Mouse (Mus musculus) kidney, embryonic 15.5 days (tissue): ENCODE data around the gene Ldlrad3. TPM values are rescaled to one million over a fixed set of nuclear protein-coding genes. Genes with fewer than 3 reads are reported as not detected.

ENCODE experiments used
- ATAC-seq: fragments of 200-750 bp; cut with Nextera tagmentation; replicated peaks from 2 replicates; pipeline ENCODE4 v1.8.0; 2017; ENCODE audit warnings: moderate TSS enrichment; ENCODE audit not compliant: low FRiP score
- H3K27ac ChIP-seq: fragments of 300-500 bp; sonication (generic); 2 replicates; pipeline ENCODE4 v1.5.1; 2015; ENCODE audit warnings: mild to moderate bottlenecking, inconsistent platforms
- H3K27me3 ChIP-seq: fragments of 300-500 bp; sonication (generic); 2 replicates; pipeline ENCODE4 v1.6.1; 2015; ENCODE audit warnings: inconsistent platforms
- H3K36me3 ChIP-seq: fragments of 300-500 bp; sonication (generic); 2 replicates; pipeline ENCODE4 v1.6.1; 2015; ENCODE audit warnings: inconsistent platforms
- H3K4me1 ChIP-seq: fragments of 300-500 bp; sonication (generic); 2 replicates; pipeline ENCODE4 v1.6.1; 2015; ENCODE audit warnings: inconsistent platforms
- H3K4me2 ChIP-seq: fragments of 300-500 bp; sonication (generic); 2 replicates; pipeline ENCODE4 v1.6.1; 2015; ENCODE audit warnings: moderate library complexity, mild to moderate bottlenecking, inconsistent platforms
- H3K4me3 ChIP-seq: fragments of 300-500 bp; sonication (generic); replicated peaks from 2 replicates; pipeline ENCODE4 v1.5.1; 2015; ENCODE audit warnings: mild to moderate bottlenecking, inconsistent platforms
- H3K9ac ChIP-seq: fragments of 300-500 bp; sonication (generic); 2 replicates; pipeline ENCODE4 v1.6.1; 2015; ENCODE audit warnings: mild to moderate bottlenecking, inconsistent platforms
- H3K9me3 ChIP-seq: fragments of 300-500 bp; sonication (generic); replicated peaks from 2 replicates; pipeline ENCODE4 v1.6.1; 2016; ENCODE audit warnings: inconsistent platforms
- WGBS: fragments of 180-500 bp; shearing (Covaris S2); methylation state at CpG from one replicate; pipeline ENCODE4 v1.1.7; 2015; ENCODE audit warnings: mixed read lengths; 5-methylcytosine and 5-hydroxymethylcytosine counted together
- polyA plus RNA-seq: library from polyadenylated mRNA; unstranded; fragments of >200 nt; fragmentation: Nextera tagmentation; extraction: Ambion mirVana; gene quantifications from 2 replicates; pipeline ENCODE4 v1.2.1, GENCODE M21; 2015

The Ldlrad3 gene
- polyA plus RNA-seq, 1 experiment from 2014 or later, result 40.4 TPM

- H3K9ac ChIP-seq, result no peak overlapping the region
- H3K36me3 ChIP-seq, result 0 out of 2 replicates have a peak, but pooled peaks cover 3% of the 10 kb centered on the region
- H3K27me3 ChIP-seq, result no peaks in the 10 kb centered on the region
- WGBS, result 29% methylated on average over 6 of the region's 6 CpGs
- ATAC-seq, result 0 out of 2 replicates have a peak, but pooled peaks have one; percentile 7
- no peak overlapping the region for H3K4me3 ChIP-seq
- H3K9me3 ChIP-seq, result no peaks in the 10 kb centered on the region
- H3K4me2 ChIP-seq, result no peak overlapping the region
- H3K27ac ChIP-seq, result peak overlapping the region; percentile 74
- H3K4me1 ChIP-seq, result peaks cover 63% of the 10 kb centered on the region
These were observed 31.4 kb downstream of the Ldlrad3 start for GRCm38 (mm10) chr2:102154771-102155211.

GRCm38 (mm10) chr2:102154328-102154727 lies 31.9 kb downstream of the Ldlrad3 start:
- no peak overlapping the region for H3K9ac ChIP-seq
- H3K4me2 ChIP-seq, result no peak overlapping the region
- H3K4me3 ChIP-seq, result no peak overlapping the region
- no peaks in the 10 kb centered on the region for H3K27me3 ChIP-seq
- H3K36me3 ChIP-seq, result 0 out of 2 replicates have a peak, but pooled peaks cover 3% of the 10 kb centered on the region
- no peak for ATAC-seq
- H3K27ac ChIP-seq, result peak overlapping the region; percentile 74
- H3K9me3 ChIP-seq, result no peaks in the 10 kb centered on the region
- H3K4me1 ChIP-seq, result peaks cover 65% of the 10 kb centered on the region
- 23% methylated on average over 4 of the region's 4 CpGs for WGBS

GRCm38 (mm10) chr2:102153516-102153915 lies 32.7 kb downstream of the Ldlrad3 start:
- Histone ChIP-seq H3K9ac (no peak overlapping the region), H3K9me3 (no peaks in the 10 kb centered on the region), H3K4me2 (no peak overlapping the region), H3K4me3 (no peak overlapping the region), H3K27me3 (no peaks in the 10 kb centered on the region), H3K4me1 (peaks cover 65% of the 10 kb centered on the region), H3K36me3 (0 out of 2 replicates have a peak, but pooled peaks cover 2% of the 10 kb centered on the region), H3K27ac (no peak overlapping the region)
- ATAC-seq, result no peak
- WGBS, result 60% methylated on average over 4 of the region's 4 CpGs

GRCm38 (mm10) chr2:102152851-102153250 lies 33.3 kb downstream of the Ldlrad3 start:
- WGBS, result 73% methylated on average over 5 of the region's 5 CpGs

GRCm38 (mm10) chr2:102149058-102149457 lies 37.1 kb downstream of the Ldlrad3 start:
- WGBS, result 87% methylated on average over 2 of the region's 2 CpGs
- H3K9ac ChIP-seq, result no peak overlapping the region
- peaks cover 45% of the 10 kb centered on the region for H3K4me1 ChIP-seq
- no peak overlapping the region for H3K4me2 ChIP-seq
- no peak overlapping the region for H3K4me3 ChIP-seq
- H3K36me3 ChIP-seq, result no peaks in the 10 kb centered on the region
- no peaks in the 10 kb centered on the region for H3K9me3 ChIP-seq
- no peak for ATAC-seq
- no peak overlapping the region for H3K27ac ChIP-seq
- H3K27me3 ChIP-seq, result no peaks in the 10 kb centered on the region

More at GRCm38 (mm10) chr2:102152851-102153250, 33.3 kb downstream of the Ldlrad3 start:
- Histone ChIP-seq H3K9ac (no peak overlapping the region), H3K4me3 (no peak overlapping the region), H3K27ac (no peak overlapping the region), H3K36me3 (no peaks in the 10 kb centered on the region), H3K9me3 (no peaks in the 10 kb centered on the region), H3K4me1 (peaks cover 70% of the 10 kb centered on the region), H3K27me3 (no peaks in the 10 kb centered on the region), H3K4me2 (no peak overlapping the region)
- no peak for ATAC-seq

- no peak overlapping the region for H3K4me3 ChIP-seq
- H3K27ac ChIP-seq, result no peak overlapping the region
- no peaks in the 10 kb centered on the region for H3K27me3 ChIP-seq
- peaks cover 42% of the 10 kb centered on the region for H3K4me1 ChIP-seq
- no peak overlapping the region for H3K9ac ChIP-seq
- no peaks in the 10 kb centered on the region for H3K36me3 ChIP-seq
- no peak overlapping the region for H3K4me2 ChIP-seq
- H3K9me3 ChIP-seq, result no peaks in the 10 kb centered on the region
- no peak for ATAC-seq
- WGBS, result 65% methylated on average over 6 of the region's 6 CpGs
These were observed 38.1 kb downstream of the Ldlrad3 start for GRCm38 (mm10) chr2:102148093-102148492.

- Histone ChIP-seq H3K4me1 (peaks cover 42% of the 10 kb centered on the region), H3K27me3 (no peaks in the 10 kb centered on the region), H3K4me3 (no peak overlapping the region), H3K4me2 (no peak overlapping the region), H3K9me3 (no peaks in the 10 kb centered on the region), H3K36me3 (no peaks in the 10 kb centered on the region), H3K27ac (no peak overlapping the region), H3K9ac (no peak overlapping the region)
- WGBS, result 36% methylated on average over 4 of the region's 4 CpGs
- ATAC-seq, result no peak
These were observed 38.6 kb downstream of the Ldlrad3 start for GRCm38 (mm10) chr2:102147561-102147960.

- Histone ChIP-seq H3K36me3 (no peaks in the 10 kb centered on the region), H3K27ac (no peak overlapping the region), H3K27me3 (no peaks in the 10 kb centered on the region), H3K4me1 (peaks cover 40% of the 10 kb centered on the region), H3K9me3 (no peaks in the 10 kb centered on the region), H3K4me2 (no peak overlapping the region), H3K9ac (no peak overlapping the region), H3K4me3 (no peak overlapping the region)
- no peak for ATAC-seq
- WGBS, result 86% methylated on average over 8 of the region's 8 CpGs
These were observed 39.8 kb downstream of the Ldlrad3 start for GRCm38 (mm10) chr2:102146386-102146785.

GRCm38 (mm10) chr2:102145036-102145435 lies 41.1 kb downstream of the Ldlrad3 start:
- Histone ChIP-seq H3K27me3 (no peaks in the 10 kb centered on the region), H3K9ac (no peak overlapping the region), H3K9me3 (no peaks in the 10 kb centered on the region), H3K4me1 (peaks cover 42% of the 10 kb centered on the region), H3K4me3 (no peak overlapping the region), H3K36me3 (no peaks in the 10 kb centered on the region), H3K4me2 (no peak overlapping the region), H3K27ac (no peak overlapping the region)
- 70% methylated on average over 3 of the region's 3 CpGs for WGBS
- no peak for ATAC-seq

GRCm38 (mm10) chr2:102144311-102144710 lies 41.9 kb downstream of the Ldlrad3 start:
- Histone ChIP-seq H3K4me2 (no peak overlapping the region), H3K9ac (no peak overlapping the region), H3K36me3 (no peaks in the 10 kb centered on the region), H3K4me1 (peaks cover 46% of the 10 kb centered on the region), H3K27ac (no peak overlapping the region), H3K4me3 (no peak overlapping the region), H3K9me3 (no peaks in the 10 kb centered on the region), H3K27me3 (no peaks in the 10 kb centered on the region)
- WGBS, result 95% methylated on average over 1 of the region's 1 CpGs
- ATAC-seq, result no peak

- H3K9me3 ChIP-seq, result no peaks in the 10 kb centered on the region
- H3K36me3 ChIP-seq, result no peaks in the 10 kb centered on the region
- H3K4me3 ChIP-seq, result no peak overlapping the region
- H3K4me2 ChIP-seq, result no peak overlapping the region
- H3K4me1 ChIP-seq, result peaks cover 56% of the 10 kb centered on the region
- H3K9ac ChIP-seq, result no peak overlapping the region
- H3K27me3 ChIP-seq, result 0 out of 2 replicates have a peak, but pooled peaks cover 2% of the 10 kb centered on the region
- no peak overlapping the region for H3K27ac ChIP-seq
- ATAC-seq, result peak; percentile 78
- WGBS, result 28% methylated on average over 14 of the region's 14 CpGs
These were observed 43.4 kb downstream of the Ldlrad3 start for GRCm38 (mm10) chr2:102142654-102143271.

GRCm38 (mm10) chr2:102142197-102142623 lies 44.0 kb downstream of the Ldlrad3 start:
- ATAC-seq, result 0 out of 2 replicates have a peak, but pooled peaks have one; percentile 12
- Histone ChIP-seq H3K4me1 (peaks cover 56% of the 10 kb centered on the region), H3K9ac (no peak overlapping the region), H3K27ac (no peak overlapping the region), H3K9me3 (no peaks in the 10 kb centered on the region), H3K4me3 (no peak overlapping the region), H3K36me3 (no peaks in the 10 kb centered on the region), H3K27me3 (0 out of 2 replicates have a peak, but pooled peaks cover 2% of the 10 kb centered on the region), H3K4me2 (no peak overlapping the region)
- 49% methylated on average over 4 of the region's 4 CpGs for WGBS
